Mouse (Mus musculus) ES-Bruce4 (cell line): ENCODE results near the gene Ift46.

Experiments used
- CTCF ChIP-seq: IDR thresholded peaks from one replicate; pipeline ENCODE4 v1.8.1; 2011; ENCODE audit warnings: low read depth, low read length
- EP300 ChIP-seq: IDR thresholded peaks from 2 replicates; pipeline ENCODE4 v1.6.1; 2011; ENCODE audit warnings: low read depth, low read length; ENCODE audit not compliant: insufficient read depth
- POLR2A ChIP-seq: IDR thresholded peaks from one replicate; pipeline ENCODE4 v1.8.1; 2011; ENCODE audit warnings: low read length; ENCODE audit not compliant: insufficient read depth

DNA sequence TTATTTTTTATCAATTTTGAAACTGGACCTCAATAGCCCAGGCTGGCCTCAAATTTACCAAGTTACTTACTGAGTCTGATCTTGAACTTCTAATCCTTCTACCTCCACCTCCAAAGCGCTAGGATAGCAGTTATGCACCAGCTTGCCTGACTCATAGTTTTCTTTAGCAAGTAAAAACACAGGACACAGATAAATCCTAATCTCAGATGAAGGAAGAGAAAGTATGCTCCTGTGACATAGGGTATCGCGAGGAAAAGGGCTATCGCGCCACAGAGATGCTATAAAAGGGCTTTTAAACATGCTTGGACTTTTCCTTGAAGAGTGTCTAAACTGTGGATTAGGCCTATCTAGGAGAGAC, 4.7 kb downstream of the Ift46 start:
- TF ChIP-seq CTCF: no peak
- no peak for TF ChIP-seq EP300
- TF ChIP-seq POLR2A: no peak
